Mouse (Mus musculus): ENCODE measurements around the gene Serac1. TPM values are rescaled to one million over a fixed set of nuclear protein-coding genes. Genes with fewer than 3 reads are reported as not detected.

Serac1 gene
- total RNA-seq, 1 experiment, result 8.9 TPM

GRCm38 (mm10) chr17:5993581-5994260, 85.8 kb downstream of the Serac1 start:
- Histone ChIP-seq H3K9ac (ENCODE audit: insufficient read depth, low read depth, low read length, poor library complexity, severe bottlenecking) (no peak overlapping the region), H3K36me3 (ENCODE audit: control insufficient read depth, insufficient read depth, low read length, poor library complexity, severe bottlenecking) (no peaks in the 10 kb centered on the region; the same call in 1 of the 2 replicates), H3K4me3 (ENCODE audit: insufficient read depth in 1 of 2, low read depth in 1 of 2, low read length in 2 of 2, poor library complexity in 1 of 2, severe bottlenecking in 1 of 2) (no peak overlapping the region), H3K27ac (ENCODE audit: insufficient read depth, low read depth, low read length, poor library complexity, severe bottlenecking) (no peak overlapping the region), H3K9me3 (ENCODE audit: control insufficient read depth, insufficient read depth, low read depth, low read length) (no peaks in the 10 kb centered on the region), H3K4me1 (ENCODE audit: control insufficient read depth in 2 of 2, insufficient read depth in 2 of 2, low read length in 2 of 2, poor library complexity in 1 of 2) (no peaks in the 10 kb centered on the region)
- no peak for DNase-seq (ENCODE audit: low read depth, low spot score)
- in situ Hi-C loops (cut with MboI; ENCODE audit: low sequenced_read_pairs in 2 of 2, unreplicated experiment in 2 of 2), result no loop called here
- TF ChIP-seq HCFC1 (IDR thresholded peaks at IDR 0.05; ENCODE audit: borderline replicate concordance, insufficient read depth, low read length) (no peak), CHD2 (IDR thresholded peaks at IDR 0.05; ENCODE audit: low read depth, low read length) (no peak)

- 0 out of 4 replicates have a peak, but pooled peaks cover 1 to 2% of the 10 kb centered on the region in 2 experiments for H3K4me1 ChIP-seq (ENCODE audit: control insufficient read depth in 2 of 2, insufficient read depth in 2 of 2, low read length in 2 of 2, poor library complexity in 1 of 2)
- in situ Hi-C loops (cut with MboI; ENCODE audit: low sequenced_read_pairs in 2 of 2, unreplicated experiment in 2 of 2), result no loop called here
- no peaks in the 10 kb centered on the region for H3K9me3 ChIP-seq (ENCODE audit: control insufficient read depth, insufficient read depth, low read depth, low read length)
- no peaks in the 10 kb centered on the region; the same call in 1 of the 2 replicates for H3K36me3 ChIP-seq (ENCODE audit: control insufficient read depth, insufficient read depth, low read length, poor library complexity, severe bottlenecking)
- no peak overlapping the region for H3K4me3 ChIP-seq (ENCODE audit: insufficient read depth in 1 of 2, low read depth in 1 of 2, low read length in 2 of 2, poor library complexity in 1 of 2, severe bottlenecking in 1 of 2)
- no peak overlapping the region for H3K27ac ChIP-seq (ENCODE audit: insufficient read depth, low read depth, low read length, poor library complexity, severe bottlenecking)
- DNase-seq (ENCODE audit: low read depth, low spot score), result no peak
- no peak overlapping the region for H3K9ac ChIP-seq (ENCODE audit: insufficient read depth, low read depth, low read length, poor library complexity, severe bottlenecking)
- TF ChIP-seq ZNF384 (IDR thresholded peaks at IDR 0.05; ENCODE audit: low read depth, low read length), result no peak
- no peak for TF ChIP-seq HCFC1 (IDR thresholded peaks at IDR 0.05; ENCODE audit: borderline replicate concordance, insufficient read depth, low read length)
- no peak for TF ChIP-seq ZC3H11A (IDR thresholded peaks at IDR 0.05; ENCODE audit: borderline replicate concordance, low read depth, low read length)
- TF ChIP-seq CHD2 (IDR thresholded peaks at IDR 0.05; ENCODE audit: low read depth, low read length), result no peak
- no peak for TF ChIP-seq MAFK (IDR thresholded peaks at IDR 0.05; ENCODE audit: insufficient read depth, low read depth, low read length)
These were observed 86.5 kb downstream of the Serac1 start for GRCm38 (mm10) chr17:5992866-5993580.

Other genes starting within 250 kb of the Serac1 start
- 8.2 and 8.8 TPM in 2 replicates for gene Snx9, start 238.4 kb downstream of the Serac1 start, total RNA-seq (2012; rRNA removed)
- gene Synj2, start 138.5 kb downstream of the Serac1 start, total RNA-seq (2012; rRNA removed), result 6.1 and 8.8 TPM in 2 replicates
- gene Gtf2h5, start within 50 bp of the Serac1 start, total RNA-seq (2012; rRNA removed), result 73.4 and 85.1 TPM in 2 replicates
- gene Tulp4, start 26.7 kb upstream of the Serac1 start, total RNA-seq (2012; rRNA removed), result 36.5 and 59.5 TPM in 2 replicates
- 27.0 and 33.5 TPM in 2 replicates for gene Tmem181a, start 177.1 kb upstream of the Serac1 start, total RNA-seq (2012; rRNA removed)
- gene Dynlt1a, start 237.8 kb upstream of the Serac1 start, total RNA-seq (2012; rRNA removed), result 10.1 and 13.3 TPM in 2 replicates